Mouse (Mus musculus) olfactory bulb, adult 2 months (tissue): ENCODE data around the gene Gm20696. TPM values are rescaled to one million over a fixed set of nuclear protein-coding genes. Genes with fewer than 3 reads are reported as not detected.

Experiments used
- H3K27ac ChIP-seq: fragments of 200-500 bp; 2 replicates; pipeline ENCODE4 v1.5.1; 2012; ENCODE audit warnings: low read depth, low read length; ENCODE audit not compliant: insufficient read depth
- H3K4me1 ChIP-seq: fragments of 200-500 bp; 2 replicates; pipeline ENCODE4 v1.6.1; 2012; ENCODE audit warnings: low read length; ENCODE audit not compliant: control insufficient read depth, insufficient read depth
- H3K4me3 ChIP-seq: fragments of 200-500 bp; 2 replicates; pipeline ENCODE4 v1.5.1; 2012; ENCODE audit warnings: mild to moderate bottlenecking, low read depth, low read length, moderate library complexity; ENCODE audit not compliant: insufficient read depth
- CTCF ChIP-seq: fragments of 200-500 bp; IDR thresholded peaks from 2 replicates; pipeline ENCODE4 v1.5.1; 2012; ENCODE audit warnings: low read depth, mild to moderate bottlenecking, low read length, moderate library complexity; ENCODE audit not compliant: insufficient read depth
- POLR2A ChIP-seq: fragments of 200-500 bp; IDR thresholded peaks from 2 replicates; pipeline ENCODE4 v1.6.1; 2012; ENCODE audit warnings: mild to moderate bottlenecking, low read depth, low read length, moderate library complexity; ENCODE audit not compliant: insufficient read depth
- WGBS: fragments of 180-500 bp; shearing (Covaris S2); methylation state at CpG from one replicate; pipeline ENCODE4 v1.1.7; 2018; 5-methylcytosine and 5-hydroxymethylcytosine counted together
- polyA plus RNA-seq: library from polyadenylated mRNA; stranded (reverse); fragments of >200 nt; gene quantifications from 2 replicates; pipeline ENCODE4 v1.2.4, GENCODE M21; 2012; ENCODE audit warnings: low replicate concordance; ENCODE audit not compliant: missing spikeins, insufficient read depth, insufficient read length

Gene Gm20696
- polyA plus RNA-seq, 1 experiment = not detected

DNA sequence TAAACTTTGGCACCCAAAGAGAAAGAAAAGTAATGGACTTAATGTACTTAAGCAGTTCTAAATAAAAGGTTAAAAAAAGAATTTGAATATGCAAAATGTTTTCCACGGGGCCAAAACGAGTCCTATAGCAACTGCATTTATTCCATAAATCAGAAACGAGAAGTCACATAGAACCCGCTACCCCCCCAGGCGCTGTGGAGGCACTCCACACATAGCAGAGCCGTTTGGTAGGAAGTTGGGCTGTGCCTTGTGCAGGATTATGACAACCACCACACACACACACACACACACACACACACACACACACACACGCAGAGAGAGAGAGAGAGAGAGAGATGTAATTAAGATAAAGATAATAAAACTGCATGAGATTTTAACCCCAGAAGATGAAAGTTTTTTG, 46.1 kb downstream of the Gm20696 start:
- no peak overlapping the region for H3K27ac ChIP-seq
- H3K4me3 ChIP-seq = no peak overlapping the region
- TF ChIP-seq POLR2A (no peak), CTCF (no peak)
- 90% methylated on average over 7 of the region's 7 CpGs for WGBS
- peaks cover 20% of the 10 kb centered on the region for H3K4me1 ChIP-seq

DNA sequence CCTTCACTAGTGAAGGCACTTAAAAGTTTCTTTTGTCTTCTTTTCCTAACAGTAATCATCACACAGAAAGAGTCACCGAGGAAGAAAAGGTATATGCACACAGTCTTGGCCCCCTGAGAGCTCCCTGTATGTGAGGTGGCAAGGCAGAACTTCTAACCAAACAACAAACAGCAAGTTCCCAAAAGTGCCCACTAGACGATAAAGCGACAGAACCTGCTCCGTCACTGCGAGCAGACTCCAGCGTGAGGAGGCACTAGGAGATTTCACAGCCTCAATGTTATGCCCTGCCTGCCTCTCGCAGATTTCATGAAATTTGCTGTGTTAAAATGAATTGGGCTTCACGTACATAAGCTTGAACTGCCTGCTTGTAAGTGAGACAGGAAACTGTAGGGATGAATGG, 46.6 kb downstream of the Gm20696 start:
- Histone ChIP-seq H3K27ac (no peak overlapping the region), H3K4me1 (peaks cover 24% of the 10 kb centered on the region), H3K4me3 (no peak overlapping the region)
- TF ChIP-seq POLR2A = no peak
- TF ChIP-seq CTCF = no peak
- WGBS = 94% methylated on average over 8 of the region's 8 CpGs

DNA sequence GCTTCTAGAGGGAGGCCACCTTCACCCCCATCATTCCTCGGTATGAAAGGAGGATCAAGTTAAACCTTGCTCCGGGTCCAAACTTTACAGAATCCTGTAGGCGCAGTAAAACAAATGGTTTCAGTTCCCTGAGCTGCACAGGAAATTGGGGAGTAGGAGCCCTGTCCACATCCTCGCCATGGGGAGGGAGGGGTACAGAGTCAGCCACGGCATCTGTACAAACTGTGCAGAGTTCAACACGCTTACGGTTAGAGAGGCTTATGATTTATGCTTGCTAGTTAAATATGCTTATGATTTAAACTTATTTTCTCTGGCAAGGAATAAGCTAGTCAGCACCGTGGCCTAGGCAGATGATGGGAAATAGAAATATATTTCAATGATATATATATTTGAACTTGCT, 47.1 kb downstream of the Gm20696 start:
- 84% methylated on average over 8 of the region's 8 CpGs for WGBS
- no peak overlapping the region for H3K27ac ChIP-seq
- H3K4me1 ChIP-seq = peaks cover 28% of the 10 kb centered on the region
- no peak for TF ChIP-seq CTCF
- TF ChIP-seq POLR2A = no peak
- no peak overlapping the region for H3K4me3 ChIP-seq

DNA sequence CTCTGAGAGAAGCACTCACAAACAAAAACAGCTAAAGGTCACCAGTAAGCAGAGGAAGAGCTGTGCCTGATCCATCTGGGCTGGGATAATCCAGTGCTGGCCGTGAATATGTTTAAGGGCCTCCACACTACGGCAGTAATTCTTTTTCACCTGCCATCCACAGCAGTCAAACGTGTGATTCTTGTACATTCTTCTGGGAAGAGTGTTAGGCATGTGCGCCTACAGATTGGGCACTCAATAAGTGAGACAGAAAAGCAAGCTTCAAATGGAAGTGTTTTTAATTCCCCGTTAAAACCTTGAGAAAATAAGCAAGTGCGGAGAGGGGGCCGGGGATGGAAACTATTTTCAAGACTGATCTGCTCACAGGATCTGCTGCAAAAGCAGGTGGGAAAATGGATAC, 48.7 kb downstream of the Gm20696 start:
- 51% methylated on average over 7 of the region's 7 CpGs for WGBS
- no peak for TF ChIP-seq POLR2A
- no peak for TF ChIP-seq CTCF
- Histone ChIP-seq H3K4me3 (no peak overlapping the region), H3K27ac (peak overlapping the region; percentile 90), H3K4me1 (peaks cover 26% of the 10 kb centered on the region)

DNA sequence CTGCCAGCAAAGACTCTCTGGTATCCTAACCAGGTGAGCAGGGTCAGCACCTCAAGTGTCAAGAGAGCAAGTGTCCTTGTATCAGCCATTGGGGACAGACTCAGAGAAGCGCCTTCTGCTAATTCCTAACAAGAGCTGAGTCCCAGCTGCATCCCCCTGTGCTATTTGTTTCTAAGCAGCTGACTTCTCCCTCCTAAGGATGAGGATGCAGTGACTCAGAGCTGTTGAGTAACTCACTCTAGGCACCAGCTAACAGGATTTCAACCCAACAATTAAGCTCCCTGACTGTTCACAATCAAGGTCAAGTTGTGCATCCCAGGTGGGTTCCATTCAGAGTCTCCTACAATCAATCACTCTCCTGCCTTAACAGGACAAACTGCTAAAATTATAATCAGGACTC, 49.2 kb downstream of the Gm20696 start:
- WGBS = 44% methylated on average over 1 of the region's 1 CpGs
- Histone ChIP-seq H3K27ac (peak overlapping the region; percentile 90), H3K4me1 (peaks cover 23% of the 10 kb centered on the region), H3K4me3 (no peak overlapping the region)
- TF ChIP-seq POLR2A = no peak
- TF ChIP-seq CTCF = no peak

DNA sequence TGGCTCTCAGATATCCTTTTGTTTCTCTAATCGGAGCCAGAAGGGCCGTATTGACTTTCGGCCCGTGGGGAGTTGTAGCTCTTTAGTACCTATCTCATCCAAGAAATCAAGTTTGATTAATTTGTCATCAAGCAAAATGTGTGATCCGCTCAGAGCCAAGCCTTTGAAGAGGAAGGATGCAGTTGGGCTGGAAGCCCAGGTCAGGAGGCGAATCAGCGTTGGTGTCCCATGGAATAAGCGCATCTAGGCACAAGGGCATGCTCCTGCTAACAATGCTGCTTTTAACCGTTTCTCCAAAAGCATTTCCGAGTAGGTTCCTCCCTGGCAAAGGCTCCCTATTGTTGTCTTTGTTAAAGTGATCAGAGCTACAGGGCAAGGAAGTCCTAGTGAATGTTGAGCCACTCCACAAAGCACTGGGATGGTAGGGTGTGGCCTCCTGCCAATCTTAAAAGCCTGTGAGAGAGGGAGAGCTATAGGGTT, 51.3 kb downstream of the Gm20696 start:
- no peak overlapping the region for H3K4me3 ChIP-seq
- WGBS = 81% methylated on average over 10 of the region's 10 CpGs
- H3K4me1 ChIP-seq = peaks cover 23% of the 10 kb centered on the region
- H3K27ac ChIP-seq = no peak overlapping the region
- TF ChIP-seq CTCF = no peak
- no peak for TF ChIP-seq POLR2A

DNA sequence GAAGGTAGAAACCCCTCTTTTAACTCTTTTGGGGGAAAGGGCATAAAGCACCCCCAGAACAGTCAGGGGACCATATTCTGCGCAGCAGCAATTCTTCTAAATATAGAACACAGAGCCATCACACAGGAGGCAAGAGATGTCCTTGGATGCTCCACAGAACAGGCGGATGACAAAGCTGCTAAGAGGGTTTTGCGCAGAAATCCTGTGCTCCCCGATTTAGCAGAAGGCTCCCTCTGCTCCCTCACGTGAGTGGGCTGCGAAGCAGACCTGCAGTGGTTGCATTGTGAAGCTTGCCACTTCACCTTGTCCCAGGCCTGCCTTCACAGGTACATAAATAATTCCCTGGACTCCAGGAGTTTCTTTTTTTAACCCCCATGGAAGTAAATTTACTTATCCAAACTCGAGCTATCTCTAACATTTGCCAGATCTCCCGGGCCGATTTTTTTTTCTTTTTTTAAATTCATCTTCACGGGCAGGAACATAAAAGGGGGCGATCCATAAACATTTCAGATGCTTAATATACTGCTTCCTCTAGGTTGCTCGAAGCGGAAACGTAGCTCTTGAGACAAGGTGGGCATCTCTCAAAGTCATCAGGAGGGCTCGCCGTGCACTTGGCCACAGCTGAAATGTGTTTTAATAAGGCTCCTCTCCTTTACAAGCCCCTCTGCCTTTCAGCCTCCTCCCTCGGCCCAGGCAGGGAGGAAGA, 51.9 kb downstream of the Gm20696 start:
- no peak overlapping the region for H3K4me3 ChIP-seq
- TF ChIP-seq CTCF = no peak
- TF ChIP-seq POLR2A = no peak
- 80% methylated on average over 17 of the region's 17 CpGs for WGBS
- H3K27ac ChIP-seq = no peak overlapping the region
- H3K4me1 ChIP-seq = peaks cover 21% of the 10 kb centered on the region

DNA sequence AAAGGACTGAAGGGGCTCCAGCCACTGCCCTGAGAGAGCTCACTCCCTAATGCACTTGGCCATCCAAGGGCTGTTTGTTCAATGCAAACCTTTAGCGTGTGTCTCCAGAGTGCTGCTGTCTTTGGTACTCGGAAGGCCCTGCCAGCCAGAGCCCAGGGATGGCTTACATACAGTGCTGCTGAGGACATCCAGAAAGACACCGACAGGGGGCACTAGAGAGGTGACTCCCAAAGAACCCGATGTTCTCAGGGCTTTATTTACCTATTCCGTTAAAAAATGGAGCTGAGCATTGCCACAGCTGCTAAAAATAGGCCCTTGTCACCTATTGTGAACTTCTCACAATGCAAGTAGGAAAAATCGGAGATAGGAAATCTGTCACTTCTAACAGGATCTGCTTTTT, 54.7 kb downstream of the Gm20696 start:
- WGBS = 67% methylated on average over 6 of the region's 6 CpGs
- no peak overlapping the region for H3K4me3 ChIP-seq
- H3K27ac ChIP-seq = no peak overlapping the region
- peaks cover 16% of the 10 kb centered on the region for H3K4me1 ChIP-seq
- TF ChIP-seq CTCF (peak; percentile 30; the same call in 1 of the 2 replicates), POLR2A (no peak)

DNA sequence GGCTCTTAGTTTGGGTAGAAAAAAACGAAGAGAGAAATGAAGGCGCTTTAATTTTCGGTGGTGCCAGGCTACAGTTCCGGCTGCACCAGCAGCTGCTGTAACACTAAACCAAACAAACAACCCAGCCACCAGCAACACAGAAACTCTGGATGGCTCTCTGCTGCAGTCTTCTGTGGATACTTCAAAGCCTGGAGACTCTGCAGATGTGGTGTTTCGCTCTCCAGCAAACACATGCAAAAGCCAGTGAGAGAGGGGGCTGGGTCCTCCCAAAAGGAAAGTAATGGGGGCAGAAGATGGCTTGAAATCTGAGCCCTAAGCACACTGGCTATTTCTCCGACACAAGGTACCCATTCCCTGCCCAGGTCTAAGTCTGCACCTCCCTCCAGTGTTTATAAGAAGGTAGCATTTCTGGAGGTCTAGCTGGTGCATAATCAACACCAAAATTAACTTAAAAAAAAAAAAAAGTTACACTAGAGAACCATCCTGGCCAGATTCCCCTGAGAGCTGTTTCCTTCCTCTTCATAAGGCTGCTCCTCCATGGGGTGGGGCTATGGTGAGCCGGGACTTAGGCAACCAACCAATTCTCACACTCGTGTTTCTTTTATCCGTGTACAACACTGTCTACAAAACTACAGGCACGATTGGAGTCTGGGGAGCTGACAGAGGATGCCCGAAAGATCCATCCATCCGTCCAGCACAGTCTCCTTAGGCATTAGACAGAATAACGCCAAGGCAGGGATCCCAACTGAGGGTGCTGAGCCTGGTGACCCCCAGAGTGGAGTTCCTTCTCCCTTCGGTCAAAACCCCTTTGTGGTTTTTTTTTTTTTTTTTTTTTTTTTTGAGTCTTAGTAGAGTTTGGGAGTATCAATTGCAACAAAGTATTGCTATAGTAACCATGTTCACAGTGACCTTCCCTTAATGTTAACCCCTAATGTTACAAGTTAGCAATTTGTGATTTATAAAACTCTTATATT, 55.9 kb downstream of the Gm20696 start:
- 67% methylated on average over 14 of the region's 14 CpGs for WGBS

More for the DNA sequence above, 55.9 kb downstream of the Gm20696 start:
- TF ChIP-seq CTCF (no peak), POLR2A (no peak)
- Histone ChIP-seq H3K27ac (no peak overlapping the region), H3K4me1 (peaks cover 12% of the 10 kb centered on the region), H3K4me3 (no peak overlapping the region)
